Mouse (Mus musculus): ENCODE measurements at regions not wholly inside any gene's neighbourhood (a gene's known extent, or its start where the extent isn't known, plus 50 kb on each side); places are given as distances from the start of the nearest gene placed in this dataset.

DNA sequence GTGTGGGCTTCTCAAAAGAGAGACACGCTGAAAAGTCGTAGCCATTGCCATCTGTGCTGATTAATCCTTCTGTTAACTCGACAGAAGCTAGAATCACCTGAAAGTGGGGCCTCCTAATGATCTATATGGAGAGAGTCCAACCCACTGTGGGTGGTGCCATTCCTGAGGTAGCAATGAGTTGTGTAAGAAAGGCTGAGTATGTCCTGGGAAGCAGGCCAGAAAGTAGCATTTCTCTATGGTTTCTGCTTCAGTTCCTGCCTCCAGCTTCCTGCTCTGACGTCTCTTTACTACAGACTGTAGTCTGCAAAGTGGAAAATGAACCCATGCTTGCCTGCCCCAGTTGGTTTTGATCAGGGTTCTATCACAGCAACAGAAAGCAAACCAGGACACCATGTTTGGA, 380.8 kb upstream of the Camk1g start:
- H3K4me1 ChIP-seq (replicated peaks; ENCODE audit: low read depth, low read length) = peaks cover 5% of the 10 kb centered on the region
- no peaks in the 10 kb centered on the region for H3K36me3 ChIP-seq (ENCODE audit: insufficient read depth, low read length)
- no peak for TF ChIP-seq CTCF (conservative IDR thresholded peaks at IDR 0.05; ENCODE audit: low read length)
- no peak for TF ChIP-seq POU5F1 (IDR thresholded peaks at IDR 0.05; ENCODE audit: borderline replicate concordance, low read length)
- TF ChIP-seq NANOG (IDR thresholded peaks at IDR 0.05; ENCODE audit: borderline replicate concordance, low read length) = no peak
- no peak overlapping the region for H3K4me3 ChIP-seq (replicated peaks; ENCODE audit: low read length)
- H3K27me3 ChIP-seq (ENCODE audit: insufficient read depth, low read length) = peaks cover 2% of the 10 kb centered on the region; the same call in 1 of the 2 replicates
- no peaks in the 10 kb centered on the region for H3K9me3 ChIP-seq (ENCODE audit: low read length)

- H3K4me3 ChIP-seq (replicated peaks; ENCODE audit: low read length) = no peak overlapping the region
- no peaks in the 10 kb centered on the region for H3K9me3 ChIP-seq (ENCODE audit: low read length)
- no peaks in the 10 kb centered on the region for H3K4me1 ChIP-seq (replicated peaks; ENCODE audit: low read depth, low read length)
- H3K27me3 ChIP-seq (ENCODE audit: insufficient read depth, low read length) = peaks cover 4% of the 10 kb centered on the region; the same call in 1 of the 2 replicates
- H3K36me3 ChIP-seq (ENCODE audit: insufficient read depth, low read length) = no peaks in the 10 kb centered on the region
- TF ChIP-seq NANOG (IDR thresholded peaks at IDR 0.05; ENCODE audit: borderline replicate concordance, low read length) = no peak
- no peak for TF ChIP-seq CTCF (conservative IDR thresholded peaks at IDR 0.05; ENCODE audit: low read length)
- no peak for TF ChIP-seq POU5F1 (IDR thresholded peaks at IDR 0.05; ENCODE audit: borderline replicate concordance, low read length)
Observed at GRCm38 (mm10) chr1:193747426-193747960, 377.4 kb upstream of the Camk1g start.

DNA sequence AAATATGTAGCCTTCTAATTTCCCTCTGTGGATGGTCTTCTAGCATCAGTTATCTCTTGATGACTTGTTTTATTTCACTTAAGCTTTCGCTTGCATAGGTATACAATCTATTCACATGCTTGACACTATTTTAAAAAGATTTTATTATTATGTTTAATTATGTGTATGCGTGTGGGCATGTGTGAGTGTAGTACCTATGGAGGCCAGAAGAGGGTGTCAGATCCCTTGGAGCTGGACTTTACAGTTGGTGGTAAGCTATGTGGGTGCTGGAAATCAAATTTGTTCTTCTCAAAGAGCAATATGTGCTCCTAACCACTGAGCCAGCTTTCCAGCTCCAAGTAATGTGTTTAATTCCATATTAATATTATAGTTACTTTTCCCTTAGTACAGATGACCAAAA, 372.6 kb upstream of the Camk1g start:
- H3K36me3 ChIP-seq (ENCODE audit: insufficient read depth, low read length) = no peaks in the 10 kb centered on the region
- no peaks in the 10 kb centered on the region for H3K9me3 ChIP-seq (ENCODE audit: low read length)
- 0 out of 2 replicates have a peak, but pooled peaks cover 4% of the 10 kb centered on the region for H3K27me3 ChIP-seq (ENCODE audit: insufficient read depth, low read length)
- H3K4me3 ChIP-seq (replicated peaks; ENCODE audit: low read length) = no peak overlapping the region
- H3K4me1 ChIP-seq (replicated peaks; ENCODE audit: low read depth, low read length) = no peaks in the 10 kb centered on the region
- TF ChIP-seq CTCF (conservative IDR thresholded peaks at IDR 0.05; ENCODE audit: low read length) (peak; percentile 73), NANOG (IDR thresholded peaks at IDR 0.05; ENCODE audit: borderline replicate concordance, low read length) (no peak)

DNA sequence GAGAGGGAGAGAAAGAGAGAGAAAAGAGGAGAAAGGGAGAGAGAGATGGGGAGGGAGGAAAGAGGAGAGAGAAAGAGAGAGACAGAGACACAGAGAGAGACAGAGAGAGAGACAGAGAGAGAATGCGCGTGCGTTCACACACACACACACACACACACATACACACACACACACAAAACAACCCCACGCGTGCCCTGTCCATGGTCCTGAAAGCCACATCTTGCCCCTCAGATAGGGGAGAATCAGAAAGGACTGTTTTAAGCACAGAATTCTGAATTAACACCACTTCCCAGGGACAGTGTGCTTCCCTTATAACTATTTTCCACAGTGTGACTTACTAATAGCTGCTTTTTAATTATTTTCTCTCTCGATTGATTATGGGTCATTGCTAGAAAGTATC, 368.7 kb upstream of the Camk1g start:
- TF ChIP-seq CTCF (conservative IDR thresholded peaks at IDR 0.05; ENCODE audit: low read length) = no peak
- no peak for TF ChIP-seq NANOG (IDR thresholded peaks at IDR 0.05; ENCODE audit: borderline replicate concordance, low read length)
- no peak for TF ChIP-seq POU5F1 (IDR thresholded peaks at IDR 0.05; ENCODE audit: borderline replicate concordance, low read length)
- Histone ChIP-seq H3K36me3 (ENCODE audit: insufficient read depth, low read length) (no peaks in the 10 kb centered on the region), H3K4me3 (replicated peaks; ENCODE audit: low read length) (no peak overlapping the region), H3K27me3 (ENCODE audit: insufficient read depth, low read length) (peaks cover 23% of the 10 kb centered on the region), H3K9me3 (ENCODE audit: low read length) (no peaks in the 10 kb centered on the region), H3K4me1 (replicated peaks; ENCODE audit: low read depth, low read length) (peaks cover 13% of the 10 kb centered on the region)

GRCm38 (mm10) chr1:193735949-193736518, 365.9 kb upstream of the Camk1g start:
- H3K4me1 ChIP-seq (replicated peaks; ENCODE audit: low read depth, low read length) = peaks cover 41% of the 10 kb centered on the region
- no peak for TF ChIP-seq NANOG (IDR thresholded peaks at IDR 0.05; ENCODE audit: borderline replicate concordance, low read length)
- TF ChIP-seq POU5F1 (IDR thresholded peaks at IDR 0.05; ENCODE audit: borderline replicate concordance, low read length) = no peak
- TF ChIP-seq CTCF (conservative IDR thresholded peaks at IDR 0.05; ENCODE audit: low read length) = no peak
- H3K4me3 ChIP-seq (replicated peaks; ENCODE audit: low read length) = no peak overlapping the region
- no peaks in the 10 kb centered on the region for H3K9me3 ChIP-seq (ENCODE audit: low read length)
- H3K36me3 ChIP-seq (ENCODE audit: insufficient read depth, low read length) = no peaks in the 10 kb centered on the region
- peaks cover 25% of the 10 kb centered on the region for H3K27me3 ChIP-seq (ENCODE audit: insufficient read depth, low read length)

- Histone ChIP-seq H3K27me3 (ENCODE audit: insufficient read depth, low read length) (peaks cover 43% of the 10 kb centered on the region), H3K4me3 (replicated peaks; ENCODE audit: low read length) (no peak overlapping the region), H3K4me1 (replicated peaks; ENCODE audit: low read depth, low read length) (peaks cover 49% of the 10 kb centered on the region), H3K36me3 (ENCODE audit: insufficient read depth, low read length) (no peaks in the 10 kb centered on the region), H3K9me3 (ENCODE audit: low read length) (no peaks in the 10 kb centered on the region)
- TF ChIP-seq CTCF (conservative IDR thresholded peaks at IDR 0.05; ENCODE audit: low read length) = no peak
- no peak for TF ChIP-seq POU5F1 (IDR thresholded peaks at IDR 0.05; ENCODE audit: borderline replicate concordance, low read length)
- TF ChIP-seq NANOG (IDR thresholded peaks at IDR 0.05; ENCODE audit: borderline replicate concordance, low read length) = no peak
Observed at GRCm38 (mm10) chr1:193734014-193734763, 364.1 kb upstream of the Camk1g start.

- Histone ChIP-seq H3K4me3 (replicated peaks; ENCODE audit: low read length) (no peak overlapping the region), H3K4me1 (replicated peaks; ENCODE audit: low read depth, low read length) (peaks cover 49% of the 10 kb centered on the region), H3K9me3 (ENCODE audit: low read length) (no peaks in the 10 kb centered on the region), H3K36me3 (ENCODE audit: insufficient read depth, low read length) (no peaks in the 10 kb centered on the region), H3K27me3 (ENCODE audit: insufficient read depth, low read length) (peaks cover 49% of the 10 kb centered on the region)
- TF ChIP-seq NANOG (IDR thresholded peaks at IDR 0.05; ENCODE audit: borderline replicate concordance, low read length) (no peak), POU5F1 (IDR thresholded peaks at IDR 0.05; ENCODE audit: borderline replicate concordance, low read length) (no peak), CTCF (conservative IDR thresholded peaks at IDR 0.05; ENCODE audit: low read length) (no peak)
Observed at GRCm38 (mm10) chr1:193733402-193733801, 363.3 kb upstream of the Camk1g start.

DNA sequence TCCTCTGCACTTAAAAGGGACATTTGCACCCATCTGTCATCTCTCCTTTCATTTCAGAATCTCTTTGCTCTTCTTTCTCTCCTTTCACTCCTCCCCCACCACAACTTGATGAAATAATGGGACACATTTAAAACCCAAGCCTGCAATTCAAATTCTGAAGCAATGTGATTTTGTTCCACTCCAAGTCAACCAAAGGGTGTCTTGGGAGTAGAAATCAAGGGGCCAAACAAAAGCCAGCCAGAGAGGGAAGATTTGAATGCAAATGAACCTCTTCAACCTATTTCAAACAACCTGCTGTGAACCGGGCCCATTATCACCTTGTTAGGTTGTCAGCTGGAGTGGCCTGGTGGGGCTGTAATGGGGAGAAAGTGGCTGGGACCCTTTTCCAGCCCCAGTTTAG, 362.0 kb upstream of the Camk1g start:
- H3K4me3 ChIP-seq (replicated peaks; ENCODE audit: low read length) = no peak overlapping the region
- peaks cover 57% of the 10 kb centered on the region for H3K27me3 ChIP-seq (ENCODE audit: insufficient read depth, low read length)
- no peaks in the 10 kb centered on the region for H3K9me3 ChIP-seq (ENCODE audit: low read length)
- TF ChIP-seq CTCF (conservative IDR thresholded peaks at IDR 0.05; ENCODE audit: low read length) (no peak), NANOG (IDR thresholded peaks at IDR 0.05; ENCODE audit: borderline replicate concordance, low read length) (peak; percentile 83)
- peaks cover 49% of the 10 kb centered on the region for H3K4me1 ChIP-seq (replicated peaks; ENCODE audit: low read depth, low read length)
- no peaks in the 10 kb centered on the region for H3K36me3 ChIP-seq (ENCODE audit: insufficient read depth, low read length)

All from E14TG2a.4 (cell line).